Mouse (Mus musculus): ENCODE results near the gene Efemp1.

GRCm38 (mm10) chr11:28906288-28906687 is 53.3 kb downstream of the Efemp1 start:
- TF ChIP-seq CTCF (IDR thresholded peaks at IDR 0.05; ENCODE audit: low read depth, low read length) (no peak), POLR2A (IDR thresholded peaks at IDR 0.05; ENCODE audit: extremely low read depth, insufficient read depth, low read length) (no peak)
